Mouse (Mus musculus): ENCODE results near the gene Ccdc106.

GRCm38 (mm10) chr7:5092381-5092780, 72.0 kb downstream of the Ccdc106 start:
- TF ChIP-seq CTCF (IDR thresholded peaks at IDR 0.05; ENCODE audit: low read depth) = no peak
- no peak for TF ChIP-seq EP300 (optimal IDR thresholded peaks at IDR 0.05)
